Mouse (Mus musculus): ENCODE data around the gene Gga1.
"Not testable (repeated sequence)": the region's sequence is repeated elsewhere in the genome, so short reads cannot be mapped to it uniquely, and the experiment has no call there.

Gga1 gene

DNA sequence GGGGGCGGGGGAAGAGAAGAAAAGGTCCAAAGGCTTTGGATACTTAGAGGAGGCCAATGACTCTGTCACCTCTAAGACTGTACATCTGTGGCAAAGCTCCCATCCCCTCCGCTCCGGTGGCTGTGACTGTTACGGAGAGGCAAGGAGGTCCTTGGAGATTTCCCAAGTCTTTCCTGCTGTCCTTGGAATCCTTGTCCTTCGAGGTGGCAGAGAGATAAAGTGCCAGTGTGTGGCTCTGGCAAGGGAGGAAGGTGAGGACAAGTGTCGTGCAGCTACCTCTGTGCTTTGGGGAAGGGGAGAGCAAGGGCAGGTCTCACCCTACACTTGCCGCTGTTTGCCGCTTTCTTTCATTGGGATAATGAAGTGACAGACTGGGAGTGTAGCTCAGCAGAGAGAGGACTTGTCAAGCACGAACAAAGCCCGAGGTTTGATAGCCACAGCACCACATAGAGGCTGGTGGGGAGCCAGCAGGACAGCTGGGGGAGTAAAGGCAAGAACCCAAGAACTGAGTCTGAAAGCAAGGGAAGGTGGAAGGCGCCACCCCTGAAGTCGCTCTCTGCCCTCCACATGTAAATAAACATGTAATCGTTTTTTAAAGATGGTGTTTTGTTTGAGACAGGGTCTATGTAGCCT, 3.1 kb upstream of the Gga1 start:
- no peak for DNase-seq (ENCODE audit: extremely low spot score, low read depth, low spot score)

DNA sequence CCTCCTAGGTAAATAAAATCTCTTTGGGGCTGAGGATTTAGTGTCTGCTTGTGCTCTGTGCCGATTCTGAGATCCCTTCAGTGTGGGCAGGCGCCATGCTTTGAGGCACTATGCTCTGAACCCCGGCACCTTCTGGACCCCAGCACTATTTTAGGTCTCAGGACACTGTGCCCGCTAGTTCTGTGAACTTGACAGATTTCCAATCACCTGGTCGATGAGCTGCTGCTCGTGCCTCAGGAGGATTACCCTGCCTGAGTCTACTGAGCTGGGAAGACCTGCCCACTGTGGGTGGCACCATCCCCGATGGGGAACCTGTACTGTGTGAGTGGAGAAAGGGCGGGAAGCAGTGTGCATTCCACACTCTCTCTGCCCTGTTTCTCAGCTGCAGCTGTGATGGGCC, 2.0 kb upstream of the Gga1 start:
- no peak for DNase-seq (ENCODE audit: extremely low spot score, low read depth, low spot score)

DNA sequence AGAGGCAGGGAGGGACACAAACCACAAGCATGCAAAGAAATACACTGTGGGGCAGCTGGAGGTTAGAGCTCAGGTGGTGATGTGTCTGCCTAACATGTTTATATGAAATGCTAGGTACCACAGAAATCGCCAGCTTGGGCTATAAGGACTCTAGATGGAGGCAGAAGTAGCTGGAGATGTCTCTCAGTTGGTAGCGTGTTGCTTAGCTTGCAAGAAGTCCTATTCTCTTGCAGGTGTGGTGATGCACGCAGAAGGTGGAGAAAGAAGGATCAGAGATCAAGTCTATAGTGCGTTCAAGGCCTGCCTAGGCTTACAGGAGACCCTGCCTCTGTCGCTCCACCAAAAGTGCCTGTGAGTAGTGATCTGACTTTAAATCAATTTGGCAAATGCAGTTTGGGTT, 1.5 kb upstream of the Gga1 start:
- no peak for DNase-seq (ENCODE audit: extremely low spot score, low read depth, low spot score)

DNA sequence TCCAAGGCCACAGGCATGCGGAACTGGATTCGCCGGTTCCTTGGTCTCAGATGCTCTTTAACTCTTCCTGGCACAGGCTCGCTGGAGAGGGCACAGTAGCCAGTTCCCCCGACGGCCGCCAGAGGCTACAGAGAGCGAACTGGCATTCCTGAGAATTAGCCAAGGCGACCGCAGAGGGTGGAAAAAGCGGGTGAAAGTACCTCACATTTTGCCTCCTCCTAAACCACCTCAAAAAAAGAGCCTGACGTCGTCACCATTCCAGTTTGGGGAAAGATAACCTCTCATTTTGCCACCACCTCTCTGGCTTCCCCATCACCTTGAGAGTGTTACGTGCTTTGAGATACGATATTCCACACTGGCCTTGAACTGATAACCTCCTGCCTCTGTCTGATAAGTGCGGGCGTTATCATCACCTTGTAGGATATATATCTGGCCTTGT, 713 bp upstream of the Gga1 start:
- no peak for DNase-seq (ENCODE audit: extremely low spot score, low read depth, low spot score)

DNA sequence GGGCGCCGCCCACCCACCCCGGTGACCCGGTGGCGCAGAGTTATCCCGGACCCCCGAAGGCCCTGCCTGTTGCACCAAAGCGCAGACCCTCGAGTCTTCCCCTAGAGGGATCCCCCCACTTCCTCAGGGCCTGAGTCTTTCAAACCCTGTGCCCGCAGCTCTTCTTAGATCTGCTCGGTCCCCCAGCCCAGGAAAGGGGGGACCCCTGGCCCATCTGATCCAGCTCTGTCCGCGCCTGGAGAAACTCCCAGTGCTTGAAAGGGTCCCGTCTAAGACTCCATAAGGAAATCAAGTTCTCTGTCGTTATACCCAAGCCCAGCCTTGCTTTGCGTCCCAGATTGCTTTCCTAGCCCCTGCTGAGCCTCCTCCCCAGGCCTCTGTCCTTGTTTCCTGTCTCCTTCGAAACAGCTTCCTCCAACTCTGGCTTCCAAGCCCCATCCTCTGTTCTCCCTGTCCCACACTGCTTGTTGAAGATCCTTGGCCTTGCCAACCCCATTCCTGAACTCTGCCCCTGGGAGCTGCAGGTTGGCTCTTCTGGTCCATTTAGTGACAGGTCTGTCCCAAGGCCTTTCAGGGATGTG, 910 bp downstream of the Gga1 start:
- no peak for DNase-seq (ENCODE audit: extremely low spot score, low read depth, low spot score)

DNA sequence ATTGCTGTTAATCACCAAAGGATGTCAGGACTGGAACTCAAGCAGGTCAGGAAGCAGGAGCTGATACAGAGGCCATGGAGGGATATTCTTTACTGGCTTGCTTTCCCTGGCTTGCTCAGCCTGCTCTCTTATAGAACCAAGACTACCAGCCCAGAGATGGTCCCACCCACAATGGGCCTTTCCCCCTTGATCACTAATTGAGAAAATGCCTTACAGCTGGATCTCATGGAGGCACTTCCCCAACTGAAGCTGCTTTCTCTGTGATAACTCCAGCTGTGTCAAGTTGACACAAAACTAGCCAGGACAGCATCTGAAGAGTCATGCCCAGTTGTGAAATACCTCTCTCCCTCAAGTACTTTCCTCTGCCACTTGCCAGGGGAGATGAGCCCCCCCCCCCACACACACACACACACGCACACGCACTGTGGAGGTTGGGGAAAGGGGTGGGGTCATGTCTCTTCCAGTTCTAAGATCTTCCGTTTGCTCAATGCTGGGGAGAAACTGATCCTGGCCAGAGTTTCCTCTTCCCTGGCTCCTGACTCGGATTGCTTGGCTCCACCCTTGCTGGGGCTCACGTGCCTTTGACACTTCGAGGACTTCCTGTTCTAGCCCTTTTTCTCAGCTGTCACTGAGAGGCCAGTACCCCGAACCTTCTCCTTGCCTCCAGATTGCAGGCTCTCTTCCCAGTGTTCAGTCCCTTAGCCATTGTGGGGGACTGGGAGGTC, 2.0 kb downstream of the Gga1 start:
- not testable (repeated sequence) for DNase-seq (ENCODE audit: extremely low spot score, low read depth, low spot score)

DNA sequence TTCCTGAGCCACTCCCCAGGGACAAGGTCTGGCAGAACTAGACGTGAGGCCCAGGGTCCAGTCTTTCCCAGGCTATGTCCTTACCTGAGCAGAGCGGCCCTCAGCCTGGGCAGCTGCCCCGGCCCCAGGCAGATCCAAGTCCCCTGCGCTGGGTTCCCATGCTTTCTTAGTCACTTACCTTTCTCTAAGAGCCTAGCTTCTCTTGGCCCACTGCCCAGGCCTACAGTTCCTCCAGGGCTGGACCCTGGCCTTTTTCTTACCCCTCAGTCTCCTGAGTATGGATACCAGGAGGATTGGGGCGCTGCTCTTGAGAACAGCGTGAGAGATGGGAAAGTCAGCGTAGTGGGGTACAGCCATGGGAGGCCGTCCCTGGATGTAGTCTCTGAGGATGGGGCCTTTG, 3.4 kb downstream of the Gga1 start:
- DNase-seq (ENCODE audit: extremely low spot score, low read depth, low spot score): no peak

DNA sequence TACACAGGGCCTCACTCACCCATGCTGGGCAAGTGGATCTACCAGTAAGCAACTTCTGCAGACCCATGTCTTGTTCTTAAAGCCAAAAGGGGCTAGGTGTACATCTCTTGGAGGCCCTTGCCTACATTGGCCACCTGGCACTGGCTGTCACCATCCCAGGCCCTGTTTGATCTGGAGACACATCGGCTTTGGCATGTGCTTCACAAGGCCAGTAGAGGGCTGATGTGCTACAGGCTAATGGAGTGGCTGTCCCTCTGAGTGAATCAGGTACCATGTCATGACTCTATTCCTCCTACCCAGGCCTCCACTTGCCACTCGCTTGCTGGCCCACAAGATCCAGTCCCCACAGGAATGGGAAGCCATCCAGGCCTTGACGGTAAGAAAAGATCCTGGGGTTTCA, 4.8 kb downstream of the Gga1 start:
- DNase-seq (ENCODE audit: extremely low spot score, low read depth, low spot score): no peak

DNA sequence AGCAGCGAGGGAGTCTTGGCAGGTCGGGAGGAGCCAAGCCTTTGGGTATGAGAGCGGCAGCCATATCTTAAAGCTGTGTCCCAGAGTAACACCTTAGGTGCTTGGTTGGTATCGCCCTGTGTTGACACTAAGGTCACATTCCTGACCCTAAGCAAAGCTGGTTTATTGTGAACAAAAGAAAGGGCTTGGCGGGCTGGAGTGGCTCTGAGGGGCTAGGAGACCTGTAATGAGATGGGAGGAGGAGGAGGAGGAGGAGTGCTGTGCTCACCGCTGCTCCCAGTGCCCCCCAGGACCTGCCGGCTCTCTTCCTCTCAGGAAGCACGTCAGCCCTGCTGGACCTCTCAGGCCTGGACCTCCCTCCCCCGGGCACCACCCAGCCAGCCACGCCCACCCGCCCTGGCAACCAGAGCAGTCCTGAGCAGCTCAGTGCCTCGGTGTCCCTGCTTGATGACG, 12.4 kb downstream of the Gga1 start:
- DNase-seq (ENCODE audit: extremely low spot score, low read depth, low spot score): no peak

DNA sequence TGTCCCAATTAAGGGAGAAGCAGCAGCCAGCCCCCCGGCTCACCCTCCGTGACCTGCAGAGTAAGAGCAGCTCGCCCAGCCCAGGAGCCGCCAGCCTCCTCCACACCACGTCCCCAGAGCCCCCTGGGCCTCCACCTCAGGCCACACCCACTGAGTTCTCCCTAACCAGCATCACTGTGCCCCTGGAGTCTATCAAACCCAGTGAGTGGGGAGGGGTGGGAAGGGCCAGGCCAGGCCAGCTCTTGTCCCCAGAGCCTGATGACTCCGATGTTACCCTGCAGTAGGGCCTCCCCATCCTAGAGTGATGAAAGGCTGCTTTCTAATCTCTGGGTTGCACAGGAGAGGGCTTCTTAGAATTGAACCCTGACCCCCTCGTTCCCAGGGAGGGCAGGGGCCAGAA, 15.4 kb downstream of the Gga1 start:
- no peak for DNase-seq (ENCODE audit: extremely low spot score, low read depth, low spot score)

DNA sequence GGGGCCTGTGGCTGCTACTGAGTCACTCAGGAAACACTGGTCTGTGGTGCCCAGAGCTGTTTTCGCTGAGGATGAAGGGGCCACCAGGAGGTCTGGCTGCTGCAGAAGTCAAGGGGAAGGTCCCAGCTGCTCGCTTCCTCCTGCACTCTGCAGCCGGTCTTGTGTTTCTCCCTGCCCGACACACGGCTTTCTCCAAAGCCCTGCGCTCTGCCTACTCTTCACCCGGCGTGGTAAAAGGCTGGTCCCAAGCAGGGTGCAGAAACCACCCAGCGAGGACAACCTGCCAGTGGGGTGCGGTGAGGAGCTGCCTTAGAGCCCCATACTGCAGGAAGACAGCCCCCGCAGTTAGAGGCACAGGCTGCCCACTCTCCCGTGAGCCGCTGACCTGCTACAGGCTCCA, 17.7 kb downstream of the Gga1 start:
- no peak for DNase-seq (ENCODE audit: extremely low spot score, low read depth, low spot score)

DNA sequence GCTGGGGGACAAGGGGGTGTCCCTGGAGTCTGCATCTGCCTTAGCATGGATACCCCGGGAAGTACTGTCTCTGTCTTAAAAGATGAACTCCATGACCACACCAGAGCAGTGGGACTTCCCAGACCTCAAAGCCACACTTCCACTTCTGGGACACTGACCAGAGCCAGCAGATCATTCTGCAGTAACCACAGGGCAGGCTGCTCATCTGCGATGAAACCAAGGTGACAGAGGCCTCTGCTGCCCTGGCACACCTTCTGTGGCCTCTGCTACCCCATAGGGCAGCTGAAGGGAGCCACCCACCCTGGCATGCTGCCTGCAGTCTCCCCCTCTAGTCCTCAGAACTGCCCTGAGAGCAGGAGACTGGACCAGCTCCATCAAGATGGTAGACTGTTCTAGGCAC, 18.8 kb downstream of the Gga1 start:
- no peak for DNase-seq (ENCODE audit: extremely low spot score, low read depth, low spot score)

DNA sequence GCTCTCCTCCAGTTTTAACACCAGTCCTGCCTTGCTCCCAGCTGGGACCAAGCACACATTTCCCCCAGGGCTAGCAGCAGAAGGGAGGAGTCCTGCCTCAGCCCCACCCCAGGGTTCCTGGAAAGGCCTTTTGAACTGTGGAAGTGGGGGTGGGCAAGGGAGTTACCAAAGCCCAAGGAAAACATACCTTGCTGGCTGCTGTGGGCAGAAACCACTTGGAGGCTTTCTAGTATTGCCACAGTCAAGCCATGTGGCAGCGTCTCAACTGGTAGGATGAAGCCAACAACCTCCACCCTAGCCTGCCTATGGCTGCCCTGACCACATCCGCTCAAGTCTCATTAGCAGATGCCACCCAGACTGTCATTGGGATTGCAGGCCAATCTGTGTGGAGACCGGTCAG, 19.2 kb downstream of the Gga1 start:
- DNase-seq (ENCODE audit: extremely low spot score, low read depth, low spot score): no peak

DNA sequence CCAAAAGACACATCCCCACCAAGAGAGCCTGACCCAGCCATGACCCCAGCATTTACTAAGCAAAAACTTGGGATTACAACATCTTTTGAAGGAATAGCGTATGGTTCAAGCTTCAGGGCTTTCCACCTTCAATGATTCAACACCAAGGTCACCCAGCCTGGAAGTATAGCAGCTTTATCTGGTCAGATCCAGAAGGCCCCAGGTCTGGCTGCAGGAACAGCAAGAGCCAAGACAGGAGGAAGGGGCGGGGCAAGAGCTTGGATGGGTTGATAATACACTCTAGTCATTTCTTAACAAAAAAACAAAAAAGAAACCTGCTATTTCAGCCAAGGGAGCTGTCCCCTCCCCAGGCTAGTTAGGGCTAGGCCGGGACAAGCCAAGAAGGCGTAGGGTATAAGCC, 20.5 kb downstream of the Gga1 start:
- DNase-seq (ENCODE audit: extremely low spot score, low read depth, low spot score): no peak

DNA sequence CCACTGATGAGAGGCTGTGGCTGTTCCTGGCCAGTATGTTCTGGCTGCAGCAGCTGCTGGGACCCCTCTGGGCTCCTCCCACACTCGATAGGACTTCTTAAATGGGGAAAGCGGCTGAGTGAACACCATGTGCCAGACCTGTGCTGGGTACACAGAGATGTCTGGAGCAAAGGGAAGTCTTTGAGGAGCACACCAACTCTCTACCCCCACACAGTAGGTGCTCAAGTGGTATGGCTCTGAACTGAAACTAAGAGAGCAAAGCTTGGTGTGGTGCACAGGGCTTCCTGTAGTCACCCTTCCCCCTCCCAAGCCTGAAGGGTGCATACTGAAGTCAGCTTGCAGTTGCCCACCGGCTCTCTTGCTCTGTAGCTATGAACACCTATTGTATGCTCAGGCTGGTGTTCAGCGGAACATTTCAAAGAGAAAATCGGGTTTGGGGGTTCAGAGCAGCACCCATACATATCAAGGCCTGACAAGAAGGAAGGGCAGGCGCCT, 21.6 kb downstream of the Gga1 start:
- no peak for DNase-seq (ENCODE audit: extremely low spot score, low read depth, low spot score)

DNA sequence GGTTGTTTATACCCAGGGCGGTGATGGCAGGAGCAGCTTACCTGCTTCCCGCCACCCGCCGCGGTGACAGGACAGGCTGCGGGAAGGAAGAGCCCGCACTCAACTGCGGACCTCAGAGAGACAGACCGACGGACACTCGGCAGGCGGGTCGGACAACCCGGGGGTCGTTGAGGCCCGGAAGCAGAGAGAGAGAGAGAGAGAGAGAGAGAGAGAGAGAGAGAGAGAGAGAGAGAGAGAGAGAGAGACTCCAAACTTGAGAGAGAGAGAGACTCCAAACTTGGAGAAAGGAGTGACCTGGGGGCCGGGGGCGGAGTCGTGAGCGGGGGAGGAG, 22.4 kb downstream of the Gga1 start, which contains the start of gene Gm49510:
Gene Gm49510 (plus strand): TSS at position 259 of the 331 bp plus-strand sequence.
- no peak for DNase-seq (ENCODE audit: extremely low spot score, low read depth, low spot score)

DNA sequence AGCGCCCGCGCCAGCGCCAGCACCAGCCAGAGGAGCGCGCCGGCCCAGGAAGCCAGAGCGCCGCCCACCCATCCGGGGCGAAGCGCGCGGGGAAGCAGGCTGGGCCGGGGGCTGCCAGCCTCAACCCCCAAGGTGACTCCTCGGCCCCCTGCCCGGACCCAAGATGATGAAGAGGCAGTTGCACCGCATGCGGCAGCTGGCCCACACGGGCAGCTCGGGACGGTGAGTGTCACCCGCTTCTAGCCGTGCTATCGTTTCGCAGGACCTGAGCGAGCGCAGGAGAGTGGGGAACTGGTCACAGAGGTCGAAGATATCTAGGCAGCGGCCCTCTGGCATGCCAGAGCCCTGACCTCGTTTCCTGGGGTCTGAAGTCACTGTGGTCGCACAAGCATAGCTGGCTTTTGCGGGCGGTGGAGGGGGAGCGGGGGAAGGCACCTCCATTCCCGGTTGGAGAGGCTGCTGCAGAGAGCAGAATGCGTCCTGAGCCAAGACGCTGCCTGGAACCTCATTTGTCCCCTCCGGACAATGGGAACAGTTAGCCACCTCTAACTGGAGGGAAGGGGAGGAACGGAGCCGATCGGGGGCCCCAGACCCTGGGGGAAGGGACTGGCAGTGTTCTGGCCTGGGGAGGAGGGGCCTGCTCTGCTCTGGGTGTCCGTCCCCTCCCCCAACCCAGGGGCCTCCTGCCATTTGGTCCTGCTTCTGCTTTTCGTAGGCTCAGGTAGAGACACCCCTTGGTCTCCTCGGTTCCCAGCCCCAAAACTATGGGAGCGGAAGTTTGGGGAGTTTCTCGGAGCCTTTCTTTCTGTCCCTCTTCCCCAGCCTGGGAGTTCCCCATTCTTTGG, 23.0 kb downstream of the Gga1 start, which contains the start of gene Sh3bp1:
Gene Sh3bp1 (plus strand): TSS at position 29 of the 845 bp plus-strand sequence.
- no peak for DNase-seq (ENCODE audit: extremely low spot score, low read depth, low spot score)

DNA sequence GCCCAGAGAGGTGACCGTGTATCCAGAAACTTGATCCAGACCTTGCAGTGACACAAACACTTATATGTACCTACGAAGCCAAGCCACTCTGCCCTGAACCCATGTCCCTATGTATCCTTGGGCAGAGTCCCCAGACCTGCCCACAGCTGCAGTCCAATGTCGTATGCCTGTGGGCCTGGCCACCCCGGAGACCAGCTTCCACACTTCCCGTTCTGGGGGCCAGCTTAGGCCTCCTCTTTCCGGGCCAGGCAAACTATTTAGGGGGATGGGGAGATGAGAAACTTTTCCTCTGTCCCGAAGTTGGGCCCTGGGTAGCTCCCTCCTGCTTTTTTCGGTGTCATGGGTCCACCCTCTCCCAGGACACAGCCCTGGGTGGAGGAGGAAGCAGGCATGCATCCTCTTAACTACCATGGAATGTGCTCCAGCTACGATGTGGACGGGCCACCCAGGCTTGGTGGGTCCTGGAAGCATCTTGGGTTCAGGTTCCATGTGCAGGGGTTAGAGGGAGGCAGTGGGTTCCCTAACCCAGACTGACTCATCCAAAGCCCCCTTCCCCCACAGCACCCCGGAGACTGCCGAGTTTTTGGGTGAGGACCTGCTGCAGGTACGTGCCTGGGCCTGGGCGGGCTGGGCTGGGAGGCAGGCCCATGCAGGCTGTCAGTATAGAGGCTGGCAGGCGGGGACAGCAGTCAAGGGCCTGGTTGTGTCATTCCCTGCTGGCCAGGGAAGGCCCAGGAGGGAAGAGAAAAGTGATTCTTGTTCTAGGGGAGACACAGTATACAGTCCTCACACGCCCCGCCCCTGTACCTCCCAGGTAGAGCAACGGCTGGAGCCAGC, 23.8 kb downstream of the Gga1 start:
- DNase-seq (ENCODE audit: extremely low spot score, low read depth, low spot score): no peak

DNA sequence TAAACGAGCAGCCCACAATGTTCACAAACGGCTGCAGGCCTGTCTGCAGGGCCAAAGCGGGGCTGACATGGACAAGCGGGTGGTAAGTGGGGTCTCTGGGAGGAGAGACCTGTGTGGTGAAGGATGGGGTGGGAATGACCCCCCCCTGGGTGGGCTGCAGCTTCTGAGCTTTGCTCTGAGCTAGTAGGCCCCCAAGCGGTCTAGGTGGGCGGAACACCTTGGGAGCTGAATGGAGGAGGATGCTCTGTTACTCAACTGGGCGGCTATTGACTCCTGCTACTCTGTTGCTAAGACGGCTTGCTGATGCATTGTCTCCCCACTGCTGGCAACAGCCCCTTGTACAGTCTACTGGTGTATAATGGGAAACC, 24.4 kb downstream of the Gga1 start:
- DNase-seq (ENCODE audit: extremely low spot score, low read depth, low spot score): no peak

DNA sequence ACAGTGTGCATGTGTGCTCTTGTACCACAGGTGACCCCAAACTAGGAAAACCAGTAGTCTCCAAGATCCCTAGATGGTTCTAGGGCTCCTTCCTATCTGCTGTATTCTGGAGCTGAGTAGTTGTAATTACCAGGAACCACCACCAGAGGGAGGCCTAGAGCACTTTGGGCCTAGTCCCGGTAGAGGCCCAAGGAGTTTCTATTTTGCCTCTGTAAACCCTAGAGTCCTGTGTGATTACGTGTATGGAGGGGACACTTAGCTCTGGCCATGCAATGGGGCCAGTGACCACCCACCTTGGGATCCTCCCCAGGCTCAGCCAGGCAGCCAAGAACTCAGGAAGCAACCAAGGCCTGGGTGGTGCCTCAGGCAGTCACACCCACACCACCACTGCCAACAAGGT, 26.3 kb downstream of the Gga1 start:
- DNase-seq (ENCODE audit: extremely low spot score, low read depth, low spot score): no peak

DNA sequence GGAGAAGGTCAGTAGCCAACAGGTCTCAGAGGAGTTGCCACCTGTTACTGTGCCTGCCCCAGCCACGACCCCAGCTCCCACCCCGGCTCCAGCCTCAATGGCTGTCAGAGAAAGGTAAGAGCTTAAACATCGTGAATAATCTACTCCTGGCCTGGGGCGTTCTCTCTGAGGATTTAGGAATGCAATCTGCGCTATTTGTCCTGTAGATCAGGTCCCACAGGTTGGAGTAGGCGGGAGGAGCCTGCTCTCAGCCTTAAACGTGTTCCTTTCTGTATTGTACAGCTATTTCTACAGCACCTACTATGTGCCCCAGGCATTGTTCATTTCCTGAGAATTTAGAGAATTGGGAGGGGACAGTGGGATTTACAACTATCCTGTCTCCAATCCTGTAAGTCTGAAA, 31.4 kb downstream of the Gga1 start:
- DNase-seq (ENCODE audit: extremely low spot score, low read depth, low spot score): no peak
